Mouse (Mus musculus) olfactory bulb, adult 2 months (tissue): ENCODE measurements at regions not wholly inside any gene's neighbourhood (a gene's known extent, or its start where the extent isn't known, plus 50 kb on each side); places are given as distances from the start of the nearest gene placed in this dataset.

Experiments
- CTCF ChIP-seq: fragments of 200-500 bp; IDR thresholded peaks from 2 replicates; pipeline ENCODE4 v1.5.1; 2012; ENCODE audit warnings: low read depth, mild to moderate bottlenecking, low read length, moderate library complexity; ENCODE audit not compliant: insufficient read depth
- POLR2A ChIP-seq: fragments of 200-500 bp; IDR thresholded peaks from 2 replicates; pipeline ENCODE4 v1.6.1; 2012; ENCODE audit warnings: mild to moderate bottlenecking, low read depth, low read length, moderate library complexity; ENCODE audit not compliant: insufficient read depth

GRCm38 (mm10) chr16:49636467-49636866 lies 62.6 kb upstream of the Ift57 start:
- TF ChIP-seq CTCF (no peak), POLR2A (no peak)
